Mouse (Mus musculus): Measurements from ENCODE around the gene Phf21a. TPM values are rescaled to one million over a fixed set of nuclear protein-coding genes. Genes with fewer than 3 reads are reported as not detected.

Phf21a gene
- polyA plus RNA-seq, 1 experiment from 2014 or later, result 29.9 TPM

GRCm38 (mm10) chr2:92277787-92278186, 184.9 kb downstream of the Phf21a start:
- Histone ChIP-seq H3K27ac (no peak overlapping the region), H3K4me3 (no peak overlapping the region), H3K9ac (no peak overlapping the region), H3K4me2 (no peak overlapping the region), H3K9me3 (no peaks in the 10 kb centered on the region), H3K27me3 (no peaks in the 10 kb centered on the region), H3K4me1 (peaks cover 5% of the 10 kb centered on the region; the same call in 1 of the 2 replicates), H3K36me3 (no peaks in the 10 kb centered on the region)
- ATAC-seq (ENCODE audit: borderline replicate concordance, extremely low read depth, low FRiP score, low TSS enrichment), result no peak
- 69% methylated on average over 3 of the region's 3 CpGs for WGBS

- Histone ChIP-seq H3K9me3 (no peaks in the 10 kb centered on the region), H3K27me3 (no peaks in the 10 kb centered on the region), H3K4me3 (no peak overlapping the region), H3K27ac (no peak overlapping the region), H3K36me3 (no peaks in the 10 kb centered on the region), H3K4me2 (no peak overlapping the region), H3K4me1 (no peaks in the 10 kb centered on the region), H3K9ac (no peak overlapping the region)
- 86% methylated on average over 7 of the region's 7 CpGs for WGBS
- ATAC-seq (ENCODE audit: borderline replicate concordance, extremely low read depth, low FRiP score, low TSS enrichment), result no peak
These were observed 185.7 kb downstream of the Phf21a start for GRCm38 (mm10) chr2:92278663-92279062.

GRCm38 (mm10) chr2:92279398-92279797, 186.5 kb downstream of the Phf21a start:
- Histone ChIP-seq H3K36me3 (no peaks in the 10 kb centered on the region), H3K9ac (no peak overlapping the region), H3K27me3 (no peaks in the 10 kb centered on the region), H3K4me2 (no peak overlapping the region), H3K4me1 (no peaks in the 10 kb centered on the region), H3K27ac (no peak overlapping the region), H3K9me3 (no peaks in the 10 kb centered on the region), H3K4me3 (no peak overlapping the region)
- 88% methylated on average over 6 of the region's 6 CpGs for WGBS
- ATAC-seq (ENCODE audit: borderline replicate concordance, extremely low read depth, low FRiP score, low TSS enrichment), result no peak

- no peak overlapping the region for H3K27ac ChIP-seq
- no peak overlapping the region for H3K9ac ChIP-seq
- no peaks in the 10 kb centered on the region for H3K36me3 ChIP-seq
- no peaks in the 10 kb centered on the region for H3K27me3 ChIP-seq
- no peaks in the 10 kb centered on the region for H3K9me3 ChIP-seq
- no peak overlapping the region for H3K4me3 ChIP-seq
- 45% methylated on average over 5 of the region's 5 CpGs for WGBS
- H3K4me2 ChIP-seq, result no peak overlapping the region
- no peaks in the 10 kb centered on the region for H3K4me1 ChIP-seq
- no peak for ATAC-seq (ENCODE audit: borderline replicate concordance, extremely low read depth, low FRiP score, low TSS enrichment)
These were observed 192.7 kb downstream of the Phf21a start for GRCm38 (mm10) chr2:92285597-92285996.

- H3K27ac ChIP-seq, result no peak overlapping the region
- no peaks in the 10 kb centered on the region for H3K4me1 ChIP-seq
- ATAC-seq (ENCODE audit: borderline replicate concordance, extremely low read depth, low FRiP score, low TSS enrichment), result no peak
- no peak overlapping the region for H3K9ac ChIP-seq
- WGBS, result 48% methylated on average over 3 of the region's 3 CpGs
- H3K27me3 ChIP-seq, result no peaks in the 10 kb centered on the region
- no peaks in the 10 kb centered on the region for H3K36me3 ChIP-seq
- no peaks in the 10 kb centered on the region for H3K9me3 ChIP-seq
- no peak overlapping the region for H3K4me3 ChIP-seq
- no peak overlapping the region for H3K4me2 ChIP-seq
These were observed 196.4 kb downstream of the Phf21a start for GRCm38 (mm10) chr2:92289335-92289734.

GRCm38 (mm10) chr2:92291526-92291925, 198.6 kb downstream of the Phf21a start:
- 93% methylated on average over 3 of the region's 3 CpGs for WGBS

GRCm38 (mm10) chr2:92296402-92296801, 203.5 kb downstream of the Phf21a start:
- no peaks in the 10 kb centered on the region for H3K36me3 ChIP-seq
- no peak overlapping the region for H3K4me2 ChIP-seq
- no peaks in the 10 kb centered on the region for H3K27me3 ChIP-seq
- 4% methylated on average over 6 of the region's 6 CpGs for WGBS
- no peak overlapping the region for H3K4me3 ChIP-seq
- no peaks in the 10 kb centered on the region for H3K9me3 ChIP-seq
- H3K9ac ChIP-seq, result no peak overlapping the region
- H3K4me1 ChIP-seq, result 0 out of 2 replicates have a peak, but pooled peaks cover 3% of the 10 kb centered on the region
- no peak; the same call in 1 of the 2 replicates for ATAC-seq (ENCODE audit: borderline replicate concordance, extremely low read depth, low FRiP score, low TSS enrichment)
- H3K27ac ChIP-seq, result no peak overlapping the region

More at GRCm38 (mm10) chr2:92291526-92291925, 198.6 kb downstream of the Phf21a start:
- Histone ChIP-seq H3K27ac (no peak overlapping the region), H3K4me3 (no peak overlapping the region), H3K4me2 (no peak overlapping the region), H3K9ac (no peak overlapping the region), H3K27me3 (no peaks in the 10 kb centered on the region), H3K36me3 (no peaks in the 10 kb centered on the region), H3K4me1 (no peaks in the 10 kb centered on the region), H3K9me3 (no peaks in the 10 kb centered on the region)
- ATAC-seq (ENCODE audit: borderline replicate concordance, extremely low read depth, low FRiP score, low TSS enrichment), result no peak

GRCm38 (mm10) chr2:92299896-92300295, 207.0 kb downstream of the Phf21a start:
- H3K4me1 ChIP-seq, result 0 out of 2 replicates have a peak, but pooled peaks cover 3% of the 10 kb centered on the region
- H3K27ac ChIP-seq, result no peak overlapping the region
- no peak for ATAC-seq (ENCODE audit: borderline replicate concordance, extremely low read depth, low FRiP score, low TSS enrichment)
- no peak overlapping the region for H3K4me2 ChIP-seq
- H3K27me3 ChIP-seq, result no peaks in the 10 kb centered on the region
- H3K36me3 ChIP-seq, result no peaks in the 10 kb centered on the region
- H3K9me3 ChIP-seq, result no peaks in the 10 kb centered on the region
- H3K4me3 ChIP-seq, result no peak overlapping the region
- 71% methylated on average over 10 of the region's 10 CpGs for WGBS
- H3K9ac ChIP-seq, result no peak overlapping the region

- Histone ChIP-seq H3K36me3 (no peaks in the 10 kb centered on the region), H3K4me2 (no peak overlapping the region), H3K9me3 (no peaks in the 10 kb centered on the region), H3K9ac (no peak overlapping the region), H3K4me1 (0 out of 2 replicates have a peak, but pooled peaks cover 3% of the 10 kb centered on the region), H3K4me3 (no peak overlapping the region), H3K27ac (no peak overlapping the region), H3K27me3 (no peaks in the 10 kb centered on the region)
- 57% methylated on average over 5 of the region's 5 CpGs for WGBS
- ATAC-seq (ENCODE audit: borderline replicate concordance, extremely low read depth, low FRiP score, low TSS enrichment), result no peak
These were observed 209.1 kb downstream of the Phf21a start for GRCm38 (mm10) chr2:92301849-92302607.

- no peak overlapping the region for H3K9ac ChIP-seq
- H3K4me2 ChIP-seq, result no peak overlapping the region
- H3K4me3 ChIP-seq, result no peak overlapping the region
- H3K27ac ChIP-seq, result no peak overlapping the region
- H3K36me3 ChIP-seq, result no peaks in the 10 kb centered on the region; the same call in 1 of the 2 replicates
- no peaks in the 10 kb centered on the region for H3K4me1 ChIP-seq
- 87% methylated on average over 4 of the region's 4 CpGs for WGBS
- no peaks in the 10 kb centered on the region for H3K27me3 ChIP-seq
- no peak for ATAC-seq (ENCODE audit: borderline replicate concordance, extremely low read depth, low FRiP score, low TSS enrichment)
- no peaks in the 10 kb centered on the region for H3K9me3 ChIP-seq
These were observed 219.6 kb downstream of the Phf21a start for GRCm38 (mm10) chr2:92312542-92312941.

- 86% methylated on average over 1 of the region's 1 CpGs for WGBS
- no peaks in the 10 kb centered on the region for H3K9me3 ChIP-seq
- H3K27me3 ChIP-seq, result no peaks in the 10 kb centered on the region
- H3K4me2 ChIP-seq, result no peak overlapping the region
- H3K4me3 ChIP-seq, result no peak overlapping the region
- H3K36me3 ChIP-seq, result no peaks in the 10 kb centered on the region; the same call in 1 of the 2 replicates
- ATAC-seq (ENCODE audit: borderline replicate concordance, extremely low read depth, low FRiP score, low TSS enrichment), result no peak
- no peak overlapping the region for H3K9ac ChIP-seq
- H3K4me1 ChIP-seq, result no peaks in the 10 kb centered on the region
- no peak overlapping the region for H3K27ac ChIP-seq
These were observed 221.1 kb downstream of the Phf21a start for GRCm38 (mm10) chr2:92314031-92314430.

GRCm38 (mm10) chr2:92316652-92317051, 223.7 kb downstream of the Phf21a start:
- 67% methylated on average over 3 of the region's 3 CpGs for WGBS

More at GRCm38 (mm10) chr2:92316652-92317051, 223.7 kb downstream of the Phf21a start:
- H3K9ac ChIP-seq, result no peak overlapping the region
- H3K36me3 ChIP-seq, result peaks cover 6% of the 10 kb centered on the region; the same call in 1 of the 2 replicates
- H3K4me2 ChIP-seq, result no peak overlapping the region
- no peaks in the 10 kb centered on the region for H3K4me1 ChIP-seq
- ATAC-seq (ENCODE audit: borderline replicate concordance, extremely low read depth, low FRiP score, low TSS enrichment), result no peak
- H3K4me3 ChIP-seq, result no peak overlapping the region
- H3K9me3 ChIP-seq, result no peaks in the 10 kb centered on the region
- no peaks in the 10 kb centered on the region for H3K27me3 ChIP-seq
- H3K27ac ChIP-seq, result no peak overlapping the region

All from lung, embryonic 15.5 days (tissue).